Mouse (Mus musculus) C2C12 (cell line): ENCODE measurements around the gene Bcat2. TPM values are rescaled to one million over a fixed set of nuclear protein-coding genes. Genes with fewer than 3 reads are reported as not detected.

Experiments
- H3K27me3 ChIP-seq: one replicate; pipeline ENCODE4 v1.6.1; 2011; ENCODE audit not compliant: control insufficient read depth, insufficient read depth, insufficient read length
- H3K36me3 ChIP-seq: one replicate; pipeline ENCODE4 v1.6.1; 2011; ENCODE audit not compliant: control insufficient read depth, insufficient read depth
- H3K4me3 ChIP-seq: one replicate; pipeline ENCODE4 v1.5.1; 2011; ENCODE audit warnings: mild to moderate bottlenecking, control low read depth; ENCODE audit not compliant: poor library complexity, insufficient read depth, severe bottlenecking
- H3K79me2 ChIP-seq: one replicate; pipeline ENCODE4 v1.6.1; 2011; ENCODE audit not compliant: control insufficient read depth, insufficient read depth
- H3K79me3 ChIP-seq: one replicate; pipeline ENCODE4 v1.6.1; 2011; ENCODE audit warnings: low read depth, control low read depth
- H3ac ChIP-seq: one replicate; pipeline ENCODE3; 2011; ENCODE audit warnings: low read depth; ENCODE audit not compliant: control insufficient read depth, insufficient read length
- CEBPB ChIP-seq: IDR thresholded peaks from one replicate; pipeline ENCODE4 v1.6.1; 2011; ENCODE audit warnings: low read depth, mild to moderate bottlenecking, control low read depth, moderate library complexity
- CTCF ChIP-seq: IDR thresholded peaks from one replicate; pipeline ENCODE4 v1.5.1; 2011; ENCODE audit not compliant: control insufficient read depth, insufficient read depth, insufficient read length
- FOSL1 ChIP-seq: IDR thresholded peaks from one replicate; pipeline ENCODE4 v1.8.0; 2011; ENCODE audit warnings: mild to moderate bottlenecking, low read length; ENCODE audit not compliant: poor library complexity, insufficient read depth, severe bottlenecking
- MAX ChIP-seq: IDR thresholded peaks from one replicate; pipeline ENCODE4 v1.6.1; 2011; ENCODE audit warnings: mild to moderate bottlenecking, control low read depth
- MYOD1 ChIP-seq: IDR thresholded peaks from one replicate; pipeline ENCODE4 v1.6.1; 2011; ENCODE audit warnings: low read depth; ENCODE audit not compliant: control insufficient read depth, insufficient read length
- MYOG ChIP-seq: IDR thresholded peaks from one replicate; pipeline ENCODE4 v1.6.1; 2011; ENCODE audit not compliant: control insufficient read depth, insufficient read length; ENCODE audit errors: extremely low read depth
- USF1 ChIP-seq: IDR thresholded peaks from one replicate; pipeline ENCODE4 v1.6.1; 2011; ENCODE audit warnings: low read depth, mild to moderate bottlenecking, control low read depth, moderate library complexity
- polyA plus RNA-seq: library from polyadenylated mRNA; unstranded; fragments of >200 nt; fragmentation: generic; extraction: Trizol; gene quantifications from one replicate; pipeline ENCODE4 v1.2.1, GENCODE M21; 2012; ENCODE audit warnings: missing spikeins

The Bcat2 gene
- polyA plus RNA-seq, 1 experiment = 26.5 TPM

- H3K79me2 ChIP-seq = no peaks in the 10 kb centered on the region
- H3ac ChIP-seq = no peak overlapping the region
- no peaks in the 10 kb centered on the region for H3K27me3 ChIP-seq
- TF ChIP-seq MYOG = no peak
- no peak for TF ChIP-seq USF1
- TF ChIP-seq MYOD1 = no peak
- no peak for TF ChIP-seq CTCF
- no peak for TF ChIP-seq FOSL1
- no peaks in the 10 kb centered on the region for H3K36me3 ChIP-seq
- H3K79me3 ChIP-seq = no peaks in the 10 kb centered on the region
- H3K4me3 ChIP-seq = no peak overlapping the region
Observed at GRCm38 (mm10) chr7:45589898-45590297, 19.9 kb downstream of the Bcat2 start.

GRCm38 (mm10) chr7:45590874-45591273 is 20.9 kb downstream of the Bcat2 start:
- H3ac ChIP-seq = no peak overlapping the region
- H3K36me3 ChIP-seq = no peaks in the 10 kb centered on the region
- H3K79me3 ChIP-seq = no peaks in the 10 kb centered on the region
- no peaks in the 10 kb centered on the region for H3K79me2 ChIP-seq
- no peak for TF ChIP-seq USF1
- no peak for TF ChIP-seq CTCF
- no peak for TF ChIP-seq MYOG
- TF ChIP-seq MYOD1 = no peak
- TF ChIP-seq MAX = no peak
- no peak for TF ChIP-seq FOSL1
- TF ChIP-seq CEBPB = no peak
- no peaks in the 10 kb centered on the region for H3K27me3 ChIP-seq
- no peak overlapping the region for H3K4me3 ChIP-seq

DNA sequence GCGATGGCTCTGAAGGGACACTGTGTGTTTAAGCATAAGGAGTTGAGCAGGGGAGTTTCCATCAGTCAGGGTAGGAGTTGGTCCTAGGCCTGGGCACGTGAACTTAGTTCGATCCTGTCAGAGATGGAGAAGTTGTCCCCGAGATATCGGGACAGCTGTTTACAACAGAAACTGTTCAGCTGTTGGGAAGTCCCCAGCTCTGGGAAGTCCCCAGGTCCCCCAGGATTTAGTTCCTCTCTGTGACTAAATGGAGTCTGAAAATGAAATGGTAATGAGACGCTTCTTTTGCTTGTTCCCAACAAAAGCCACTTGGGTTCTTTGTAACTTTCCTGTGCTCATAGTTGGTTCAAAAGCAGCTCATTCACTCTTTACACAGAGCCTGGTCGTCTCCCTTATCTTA is 21.9 kb downstream of the Bcat2 start:
- TF ChIP-seq CEBPB (no peak), MYOG (no peak), MAX (no peak), CTCF (no peak), USF1 (no peak), MYOD1 (no peak), FOSL1 (no peak)
- no peaks in the 10 kb centered on the region for H3K79me2 ChIP-seq
- H3K36me3 ChIP-seq = no peaks in the 10 kb centered on the region
- H3K27me3 ChIP-seq = no peaks in the 10 kb centered on the region
- no peak overlapping the region for H3K4me3 ChIP-seq
- no peak overlapping the region for H3ac ChIP-seq
- H3K79me3 ChIP-seq = no peaks in the 10 kb centered on the region

- H3K79me2 ChIP-seq = no peaks in the 10 kb centered on the region
- H3K4me3 ChIP-seq = no peak overlapping the region
- no peak overlapping the region for H3ac ChIP-seq
- H3K27me3 ChIP-seq = no peaks in the 10 kb centered on the region
- H3K79me3 ChIP-seq = no peaks in the 10 kb centered on the region
- no peaks in the 10 kb centered on the region for H3K36me3 ChIP-seq
- peak; percentile 70 for TF ChIP-seq CTCF
- TF ChIP-seq MYOD1 = no peak
Observed at GRCm38 (mm10) chr7:45593118-45593815, 23.3 kb downstream of the Bcat2 start.

GRCm38 (mm10) chr7:45595176-45595575 is 25.2 kb downstream of the Bcat2 start:
- no peaks in the 10 kb centered on the region for H3K79me3 ChIP-seq
- H3K4me3 ChIP-seq = no peak overlapping the region
- H3K36me3 ChIP-seq = no peaks in the 10 kb centered on the region
- TF ChIP-seq MAX (no peak), USF1 (no peak), FOSL1 (no peak), CTCF (no peak), CEBPB (no peak), MYOG (no peak), MYOD1 (no peak)
- H3ac ChIP-seq = no peak overlapping the region
- H3K79me2 ChIP-seq = no peaks in the 10 kb centered on the region
- no peaks in the 10 kb centered on the region for H3K27me3 ChIP-seq

DNA sequence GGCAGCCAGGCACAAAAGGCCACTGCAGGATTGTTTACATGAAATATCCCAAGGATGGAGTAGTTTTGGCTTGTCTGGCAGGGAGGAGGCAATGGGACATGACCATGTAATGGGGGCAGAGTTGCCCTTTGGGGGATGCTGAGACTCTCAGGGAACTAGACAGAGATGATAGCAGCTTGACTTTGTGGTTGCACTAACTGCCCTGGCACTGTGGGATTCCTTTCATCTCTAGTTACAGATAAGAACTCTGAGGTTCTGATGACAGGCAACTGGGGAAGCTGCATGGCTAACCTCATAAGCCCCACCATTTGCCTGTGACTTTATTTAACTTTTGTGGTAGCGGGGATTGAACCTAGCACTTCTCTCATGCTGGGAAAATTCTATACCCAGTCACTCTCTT is 26.2 kb downstream of the Bcat2 start:
- Histone ChIP-seq H3K4me3 (no peak overlapping the region), H3K36me3 (no peaks in the 10 kb centered on the region), H3ac (no peak overlapping the region), H3K79me3 (no peaks in the 10 kb centered on the region), H3K27me3 (no peaks in the 10 kb centered on the region), H3K79me2 (no peaks in the 10 kb centered on the region)
- TF ChIP-seq MYOG (no peak), CTCF (no peak), USF1 (no peak), MAX (no peak), FOSL1 (no peak), MYOD1 (no peak), CEBPB (no peak)
